Mouse (Mus musculus) retina, postnatal 1 day (tissue): ENCODE measurements around the gene Zfyve19.

Source experiments
- DNase-seq: peaks from one replicate; pipeline ENCODE4 v3.0.0-alpha.2; 2012

Gene Zfyve19

GRCm38 (mm10) chr2:119261326-119261725, 52.9 kb downstream of the Zfyve19 start:
- no peak for DNase-seq

GRCm38 (mm10) chr2:119262978-119263377, 54.6 kb downstream of the Zfyve19 start:
- no peak for DNase-seq

GRCm38 (mm10) chr2:119263813-119264212, 55.4 kb downstream of the Zfyve19 start:
- DNase-seq = no peak
